Mouse (Mus musculus) kidney, postnatal 25 days (tissue): ENCODE data around the gene Bcl9.

Source experiments
- DNase-seq, 2 experiments: peaks; one replicate each; pipeline ENCODE4 v3.0.0; 2021; ENCODE audit warnings: mixed read lengths in 2 of 2

The Bcl9 gene

GRCm38 (mm10) chr3:97230631-97231404 is 66.9 kb downstream of the Bcl9 start:
- DNase-seq = peak in 1 of 2 experiments; percentile 14

- no peak for DNase-seq
Observed at GRCm38 (mm10) chr3:97228457-97228856, 69.3 kb downstream of the Bcl9 start.

GRCm38 (mm10) chr3:97228020-97228419 is 69.7 kb downstream of the Bcl9 start:
- DNase-seq = peak; percentile 47 to 73

- DNase-seq = peak; percentile 98
Observed at GRCm38 (mm10) chr3:97227259-97228005, 70.3 kb downstream of the Bcl9 start.

- DNase-seq = no peak
Observed at GRCm38 (mm10) chr3:97226719-97227118, 71.0 kb downstream of the Bcl9 start.

- peak in 1 of 2 experiments; percentile 11 for DNase-seq
Observed at GRCm38 (mm10) chr3:97225231-97225630, 72.5 kb downstream of the Bcl9 start.

GRCm38 (mm10) chr3:97223261-97223660 is 74.5 kb downstream of the Bcl9 start:
- DNase-seq = peak in 1 of 2 experiments; percentile 19

- DNase-seq = no peak
Observed at GRCm38 (mm10) chr3:97215526-97215925, 82.2 kb downstream of the Bcl9 start.

GRCm38 (mm10) chr3:97214439-97214838 is 83.3 kb downstream of the Bcl9 start:
- DNase-seq = peak; percentile 39 to 50

GRCm38 (mm10) chr3:97213871-97214270 is 83.8 kb downstream of the Bcl9 start:
- no peak for DNase-seq

GRCm38 (mm10) chr3:97211177-97211576 is 86.5 kb downstream of the Bcl9 start:
- no peak for DNase-seq

GRCm38 (mm10) chr3:97209351-97209750 is 88.4 kb downstream of the Bcl9 start:
- DNase-seq = no peak

GRCm38 (mm10) chr3:97206521-97206920 is 91.2 kb downstream of the Bcl9 start:
- DNase-seq = no peak

- DNase-seq = peak in 1 of 2 experiments; percentile 34
Observed at GRCm38 (mm10) chr3:97203880-97204279, 93.8 kb downstream of the Bcl9 start.

- DNase-seq = peak; percentile 67 to 68
Observed at GRCm38 (mm10) chr3:97201943-97202342, 95.8 kb downstream of the Bcl9 start.

GRCm38 (mm10) chr3:97199261-97199660 is 98.5 kb downstream of the Bcl9 start:
- DNase-seq = no peak

GRCm38 (mm10) chr3:97196571-97196970 is 101.1 kb downstream of the Bcl9 start:
- no peak for DNase-seq

GRCm38 (mm10) chr3:97185098-97185860 is 112.4 kb downstream of the Bcl9 start:
- peak; percentile 85 to 86 for DNase-seq

- peak in 1 of 2 experiments; percentile 22 for DNase-seq
Observed at GRCm38 (mm10) chr3:97183810-97184209, 113.9 kb downstream of the Bcl9 start.

GRCm38 (mm10) chr3:97180527-97180926 is 117.2 kb downstream of the Bcl9 start:
- no peak for DNase-seq

GRCm38 (mm10) chr3:97178885-97179284 is 118.8 kb downstream of the Bcl9 start:
- DNase-seq = peak in 1 of 2 experiments; percentile 17

GRCm38 (mm10) chr3:97172632-97173031 is 125.1 kb downstream of the Bcl9 start:
- DNase-seq = peak in 1 of 2 experiments; percentile 23

GRCm38 (mm10) chr3:97172231-97172630 is 125.5 kb downstream of the Bcl9 start:
- DNase-seq = peak; percentile 77 to 92
